Mouse (Mus musculus): ENCODE results near the gene Klhl4. TPM values are rescaled to one million over a fixed set of nuclear protein-coding genes. Genes with fewer than 3 reads are reported as not detected.
A peak's percentile ranks its signal among the peaks of the same experiment; 100 is the strongest.

Gene Klhl4
- 6.1 and 8.0 TPM in 2 replicates for polyA plus RNA-seq (2012; rRNA removed)

GRCm38 (mm10) chrX:114473782-114474731 lies at the start of gene Klhl4:
Klhl4 (plus strand) TSS chrX:114474333.
- peak; percentile 3 to 61 for DNase-seq (ENCODE audit: extremely low spot score in 1 of 2, low spot score in 1 of 2)

GRCm38 (mm10) chrX:114484153-114484552 lies 10.0 kb downstream of the Klhl4 start:
- no peak for DNase-seq (ENCODE audit: extremely low spot score in 1 of 2, low spot score in 1 of 2)

GRCm38 (mm10) chrX:114486691-114487090 lies 12.6 kb downstream of the Klhl4 start:
- no peak for DNase-seq (ENCODE audit: extremely low spot score in 1 of 2, low spot score in 1 of 2)

GRCm38 (mm10) chrX:114558141-114558540 lies 84.0 kb downstream of the Klhl4 start:
- DNase-seq (ENCODE audit: extremely low spot score in 1 of 2, low spot score in 1 of 2), result peak in 1 of 2 experiments; percentile 67

GRCm38 (mm10) chrX:114582311-114582710 lies 108.2 kb downstream of the Klhl4 start:
- peak in 1 of 2 experiments; percentile 56 for DNase-seq (ENCODE audit: extremely low spot score in 1 of 2, low spot score in 1 of 2)
